Mouse (Mus musculus): Measurements from ENCODE around the gene Nop56.

DNA sequence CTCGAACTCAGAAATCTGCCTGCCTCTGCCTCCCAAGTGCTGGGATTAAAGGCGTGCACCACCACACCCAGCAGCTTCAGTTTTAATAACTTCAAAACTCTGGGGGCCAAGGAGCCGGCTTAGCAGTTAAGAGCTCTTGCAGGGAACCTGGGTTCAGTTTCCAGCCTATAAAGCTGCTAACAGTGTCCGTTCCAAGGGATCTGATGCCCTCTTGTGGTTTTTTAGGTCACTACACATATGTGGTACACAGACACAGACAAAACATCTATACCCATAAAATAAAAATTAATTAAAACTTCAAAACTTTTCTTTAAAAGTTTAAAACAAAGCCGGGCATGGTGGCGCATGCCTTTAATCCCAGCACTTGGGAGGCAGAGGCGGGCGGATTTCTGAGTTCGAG is 27.3 kb upstream of the Nop56 start:
- peak; percentile 61; the same call in 1 of the 2 replicates for TF ChIP-seq ZC3H11A (IDR thresholded peaks at IDR 0.05; ENCODE audit: borderline replicate concordance, low read depth, low read length)
- TF ChIP-seq CHD2 (IDR thresholded peaks at IDR 0.05; ENCODE audit: low read depth, low read length) = no peak
- TF ChIP-seq ZNF384 (IDR thresholded peaks at IDR 0.05; ENCODE audit: low read depth, low read length) = no peak
- TF ChIP-seq MAFK (IDR thresholded peaks at IDR 0.05; ENCODE audit: insufficient read depth, low read depth, low read length) = no peak
